Comparison of ENCODE assay signal across 8 mouse cellular contexts in the genomic region with DNA sequence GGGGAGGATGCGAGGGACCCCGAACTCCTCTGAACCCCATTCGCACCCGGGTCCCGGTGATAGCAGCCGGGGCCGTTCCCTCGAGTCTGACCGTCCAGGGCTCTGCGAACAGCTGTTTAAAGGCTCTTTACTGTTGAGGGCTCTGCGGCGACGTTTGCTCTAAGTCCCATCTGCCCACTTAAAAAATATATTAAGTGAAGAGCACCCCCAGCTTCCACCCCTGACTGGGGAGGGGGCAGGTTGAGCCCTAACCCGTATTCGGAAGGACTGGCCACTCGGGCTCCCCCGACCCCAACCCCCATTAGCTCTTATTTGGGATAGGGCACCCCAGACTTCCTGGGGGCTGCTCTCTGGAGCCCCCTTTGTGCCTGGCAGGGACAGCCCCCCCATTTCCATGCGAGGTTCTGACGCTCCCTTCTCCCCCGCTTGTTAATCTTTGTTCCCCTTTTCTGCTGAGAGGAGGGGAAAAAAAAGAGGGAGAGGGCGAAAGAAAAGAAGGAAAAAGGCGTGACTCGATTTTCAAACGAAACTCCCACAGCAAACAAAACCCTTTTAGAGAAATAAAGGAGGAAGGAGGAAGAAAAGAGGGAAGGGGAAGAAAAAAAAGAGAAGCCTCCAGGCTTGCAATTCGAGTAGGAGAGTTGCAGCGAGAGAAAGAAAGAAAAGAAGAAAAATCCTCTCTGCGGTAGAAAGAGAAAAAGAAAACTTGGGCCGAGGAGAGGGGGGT. TPM values are rescaled to one million over a fixed set of nuclear protein-coding genes. Genes with fewer than 3 reads are reported as not detected.
DNase-seq lines count a peak whose midpoint lies in the region; ATAC-seq lines count a peak whose summit lies in the region.

No protein-coding gene starts in this region.

- H3K36me3 ChIP-seq in neural tube, embryonic 11.5 days (ENCODE audit: control insufficient read depth, insufficient read depth, low read length) = no peaks in the 10 kb centered on the region
- H3K36me3 ChIP-seq in intestine, embryonic 16.5 days (ENCODE audit: control insufficient read depth, insufficient read depth, low read length) = no peaks in the 10 kb centered on the region
- no peaks in the 10 kb centered on the region for H3K36me3 ChIP-seq in neural tube, embryonic 15.5 days

- H3K4me1 ChIP-seq in neural tube, embryonic 11.5 days (ENCODE audit: control insufficient read depth, insufficient read depth, low read length) = peaks cover 14% of the 10 kb centered on the region
- peaks cover 28% of the 10 kb centered on the region for H3K4me1 ChIP-seq in intestine, embryonic 16.5 days (ENCODE audit: control insufficient read depth, insufficient read depth, low read length)
- peaks cover 39% of the 10 kb centered on the region for H3K4me1 ChIP-seq in neural tube, embryonic 15.5 days

- H3K9me3 ChIP-seq in neural tube, embryonic 11.5 days (ENCODE audit: control insufficient read depth, low read length) = no peaks in the 10 kb centered on the region
- H3K9me3 ChIP-seq in intestine, embryonic 16.5 days (ENCODE audit: control insufficient read depth, low read length) = no peaks in the 10 kb centered on the region
- H3K9me3 ChIP-seq in neural tube, embryonic 15.5 days (replicated peaks) = no peaks in the 10 kb centered on the region

- no peaks in the 10 kb centered on the region for H3K27me3 ChIP-seq in neural tube, embryonic 11.5 days (ENCODE audit: control insufficient read depth, insufficient read depth, low read length)
- H3K27me3 ChIP-seq in intestine, embryonic 16.5 days (replicated peaks; ENCODE audit: control insufficient read depth, insufficient read depth, low read length) = no peaks in the 10 kb centered on the region
- H3K27me3 ChIP-seq in neural tube, embryonic 15.5 days (replicated peaks) = no peaks in the 10 kb centered on the region

- under 1% methylated on average over 28 of the region's 28 CpGs for WGBS in neural tube, embryonic 11.5 days
- under 1% methylated on average over 28 of the region's 28 CpGs for WGBS in intestine, embryonic 16.5 days
- WGBS in neural tube, embryonic 15.5 days = under 1% methylated on average over 28 of the region's 28 CpGs

- ATAC-seq in neural tube, embryonic 11.5 days (ENCODE audit: insufficient read depth, low FRiP score, low TSS enrichment) = no peak; the same call in 1 of the 2 replicates
- ATAC-seq in intestine, embryonic 16.5 days = peak; percentile 41
- peak; percentile 6; the same call in 1 of the 2 replicates for ATAC-seq in neural tube, embryonic 15.5 days (ENCODE audit: low FRiP score)

- H3K4me2 ChIP-seq in neural tube, embryonic 11.5 days (ENCODE audit: low read depth) = peak overlapping the region; percentile 78
- H3K4me2 ChIP-seq in intestine, embryonic 16.5 days (ENCODE audit: low read depth, low read length) = peak overlapping the region; percentile 89
- H3K4me2 ChIP-seq in neural tube, embryonic 15.5 days = peak overlapping the region; percentile 89

- H3K4me3 ChIP-seq in neural tube, embryonic 11.5 days (ENCODE audit: low read depth, low read length) = peak overlapping the region; percentile 85
- peak overlapping the region; percentile 90 for H3K4me3 ChIP-seq in intestine, embryonic 16.5 days (ENCODE audit: low read length)
- H3K4me3 ChIP-seq in neural tube, embryonic 15.5 days (replicated peaks) = peak overlapping the region; percentile 67

- peak overlapping the region; percentile 93 for H3K27ac ChIP-seq in neural tube, embryonic 11.5 days (ENCODE audit: low read depth, low read length)
- peak overlapping the region; percentile 98 for H3K27ac ChIP-seq in intestine, embryonic 16.5 days (ENCODE audit: low read length)
- peak overlapping the region; percentile 95 for H3K27ac ChIP-seq in neural tube, embryonic 15.5 days (replicated peaks)

- H3K9ac ChIP-seq in neural tube, embryonic 11.5 days (ENCODE audit: low read length) = peak overlapping the region; percentile 96
- H3K9ac ChIP-seq in intestine, embryonic 16.5 days (ENCODE audit: low read depth, low read length) = peak overlapping the region; percentile 96
- peak overlapping the region; percentile 86 for H3K9ac ChIP-seq in neural tube, embryonic 15.5 days (replicated peaks)

- peak; percentile 50 for DNase-seq in cerebellum, adult 9-11 months
- DNase-seq in cerebellum, postnatal 25 days = no peak
- no peak for DNase-seq in neural tube, embryonic 11.5 days (ENCODE audit: low spot score)
- no peak for DNase-seq in neural tube, embryonic 10.5 days (ENCODE audit: extremely low spot score, low spot score)
- no peak for DNase-seq in adipocyte (ENCODE audit: low spot score)
- DNase-seq in urinary bladder, postnatal 25 days (ENCODE audit: low spot score) = no peak

RNA-seq across cellular contexts. Expression of gene Zfp710, which starts 0.9 kb away (rescaled TPM):
- polyA plus RNA-seq in neural tube, embryonic 11.5 days (2014; fragmentation: Nextera tagmentation; extraction: Ambion mirVana) = 21.9 and 24.8 TPM in 2 replicates
- polyA plus RNA-seq in intestine, embryonic 16.5 days (2015; fragmentation: Nextera tagmentation; extraction: Ambion mirVana) = 12.2 and 12.4 TPM in 2 replicates
- polyA plus RNA-seq in neural tube, embryonic 15.5 days (2015; fragmentation: Nextera tagmentation; extraction: Ambion mirVana) = 11.6 and 13.9 TPM in 2 replicates
